Mouse (Mus musculus): ENCODE results near the gene Zfp422. TPM values are rescaled to one million over a fixed set of nuclear protein-coding genes. Genes with fewer than 3 reads are reported as not detected.

Zfp422 gene
- polyA plus RNA-seq, 1 experiment from 2014 or later = 181 TPM

- WGBS = 80% methylated on average over 4 of the region's 4 CpGs
- H3K4me1 ChIP-seq (ENCODE audit: insufficient read depth) = no peaks in the 10 kb centered on the region
Measured at GRCm38 (mm10) chr6:116671768-116672167, 43.0 kb upstream of the Zfp422 start.

DNA sequence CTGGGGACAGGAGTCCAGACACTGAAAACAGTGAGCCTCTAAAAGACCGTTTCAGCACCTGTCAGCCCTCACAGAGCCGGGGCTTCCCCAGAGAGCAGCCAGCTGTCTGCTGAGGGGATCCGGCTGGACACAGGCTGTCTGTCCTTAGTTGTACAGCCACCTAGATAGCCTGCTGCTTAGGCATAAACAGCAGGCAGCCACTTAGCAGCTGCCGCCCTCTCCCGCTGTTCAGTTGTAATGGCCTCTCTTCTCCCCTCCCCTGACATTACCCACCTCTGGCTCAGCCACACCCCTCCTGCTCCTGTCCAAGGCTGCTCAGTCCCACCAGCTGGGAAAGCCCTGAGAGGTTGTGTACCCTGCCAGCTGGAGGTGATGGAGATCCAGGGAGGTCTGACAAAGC, 42.2 kb upstream of the Zfp422 start:
- Histone ChIP-seq H3K9ac (no peak overlapping the region), H3K4me2 (no peak overlapping the region), H3K27me3 (ENCODE audit: insufficient read depth, low read length) (peaks cover 6% of the 10 kb centered on the region; the same call in 1 of the 2 replicates), H3K9me3 (ENCODE audit: low read depth, low read length) (no peaks in the 10 kb centered on the region), H3K4me3 (ENCODE audit: low read depth, low read length) (no peak overlapping the region), H3K4me1 (ENCODE audit: insufficient read depth) (no peaks in the 10 kb centered on the region), H3K36me3 (ENCODE audit: insufficient read depth) (no peaks in the 10 kb centered on the region), H3K27ac (ENCODE audit: low read depth) (no peak overlapping the region)
- 14% methylated on average over 5 of the region's 5 CpGs for WGBS
- TF ChIP-seq CTCF (IDR thresholded peaks at IDR 0.05; ENCODE audit: low read depth) = no peak
- peak; percentile 35 for DNase-seq
- peak; percentile 15; the same call in 1 of the 2 replicates for ATAC-seq (ENCODE audit: insufficient read depth)

More at GRCm38 (mm10) chr6:116671768-116672167, 43.0 kb upstream of the Zfp422 start:
- H3K4me3 ChIP-seq (ENCODE audit: low read depth, low read length) = no peak overlapping the region
- no peak overlapping the region for H3K9ac ChIP-seq
- no peaks in the 10 kb centered on the region for H3K36me3 ChIP-seq (ENCODE audit: insufficient read depth)
- TF ChIP-seq CTCF (IDR thresholded peaks at IDR 0.05; ENCODE audit: low read depth) = no peak
- H3K27ac ChIP-seq (ENCODE audit: low read depth) = no peak overlapping the region
- DNase-seq (no peak), ATAC-seq (ENCODE audit: insufficient read depth) (no peak)
- H3K9me3 ChIP-seq (ENCODE audit: low read depth, low read length) = no peaks in the 10 kb centered on the region
- no peak overlapping the region for H3K4me2 ChIP-seq
- peaks cover 6% of the 10 kb centered on the region; the same call in 1 of the 2 replicates for H3K27me3 ChIP-seq (ENCODE audit: insufficient read depth, low read length)

DNA sequence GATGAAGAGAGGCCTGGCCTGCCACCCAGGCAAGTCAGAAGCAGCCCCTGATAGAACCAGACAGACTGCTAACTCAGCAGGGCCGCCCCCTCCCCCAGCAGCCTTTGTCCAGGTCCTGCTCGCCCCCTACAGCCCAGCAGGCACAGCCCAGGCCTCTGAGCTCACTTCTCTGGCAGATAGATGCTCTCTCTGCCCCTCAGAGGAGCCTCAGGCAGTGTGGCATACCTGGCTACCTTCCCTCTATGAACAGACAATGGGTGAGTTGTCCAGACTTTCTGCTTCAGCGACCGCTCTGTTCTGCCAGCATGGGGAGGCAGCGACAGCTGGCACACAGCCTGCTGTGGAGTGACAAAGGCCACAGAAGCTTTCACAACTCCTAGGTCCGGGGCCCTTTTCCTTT, 41.3 kb upstream of the Zfp422 start:
- 41% methylated on average over 6 of the region's 6 CpGs for WGBS
- Histone ChIP-seq H3K36me3 (ENCODE audit: insufficient read depth) (no peaks in the 10 kb centered on the region), H3K27ac (ENCODE audit: low read depth) (no peak overlapping the region), H3K9ac (no peak overlapping the region), H3K4me2 (no peak overlapping the region), H3K27me3 (ENCODE audit: insufficient read depth, low read length) (peaks cover 6% of the 10 kb centered on the region; the same call in 1 of the 2 replicates), H3K9me3 (ENCODE audit: low read depth, low read length) (no peaks in the 10 kb centered on the region), H3K4me1 (ENCODE audit: insufficient read depth) (no peaks in the 10 kb centered on the region), H3K4me3 (ENCODE audit: low read depth, low read length) (no peak overlapping the region)
- no peak for DNase-seq
- TF ChIP-seq CTCF (IDR thresholded peaks at IDR 0.05; ENCODE audit: low read depth) = no peak
- no peak for ATAC-seq (ENCODE audit: insufficient read depth)

DNA sequence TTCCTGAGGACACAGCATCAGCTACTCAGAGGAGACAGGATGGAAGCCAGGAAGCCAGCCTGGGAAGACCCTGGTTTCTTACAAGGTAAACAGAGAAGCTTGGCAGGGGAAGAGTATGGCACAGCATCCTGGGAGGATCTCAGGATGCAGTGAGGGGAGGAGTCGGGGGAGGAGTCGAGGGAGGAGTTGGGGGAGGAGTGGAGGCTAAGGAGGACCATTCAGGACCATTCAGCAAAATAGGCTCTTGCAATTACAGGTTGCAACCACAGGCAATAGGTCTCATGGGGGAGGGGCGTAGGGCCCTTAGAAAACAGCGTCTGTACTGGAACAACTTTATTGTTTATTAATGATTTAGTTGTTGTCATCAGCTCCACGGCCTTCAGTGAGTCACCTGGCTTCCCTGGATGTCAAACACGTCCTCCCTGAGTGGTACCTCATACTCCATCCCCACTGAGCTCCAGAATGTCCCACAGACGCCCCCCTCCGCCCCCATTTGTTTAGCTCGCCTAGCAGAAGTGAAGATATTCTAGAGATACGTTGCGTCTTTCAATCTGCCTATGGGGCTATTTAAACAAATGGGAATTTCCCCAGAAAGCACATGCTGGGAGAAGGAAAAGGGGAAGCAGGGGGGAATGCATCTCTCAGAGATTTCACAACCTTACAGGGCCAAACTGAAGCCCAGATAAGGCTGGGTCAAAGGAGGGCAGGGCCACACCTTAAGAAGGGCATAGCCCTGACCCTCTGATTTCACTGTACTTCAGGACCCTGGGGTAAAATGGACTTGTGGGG, 40.1 kb upstream of the Zfp422 start:
- Histone ChIP-seq H3K27ac (ENCODE audit: low read depth) (no peak overlapping the region), H3K4me2 (no peak overlapping the region), H3K9me3 (ENCODE audit: low read depth, low read length) (no peaks in the 10 kb centered on the region), H3K4me1 (ENCODE audit: insufficient read depth) (no peaks in the 10 kb centered on the region), H3K4me3 (ENCODE audit: low read depth, low read length) (no peak overlapping the region), H3K36me3 (ENCODE audit: insufficient read depth) (no peaks in the 10 kb centered on the region), H3K9ac (no peak overlapping the region), H3K27me3 (ENCODE audit: insufficient read depth, low read length) (peaks cover 6% of the 10 kb centered on the region; the same call in 1 of the 2 replicates)
- ATAC-seq (ENCODE audit: insufficient read depth) (no peak), DNase-seq (no peak)
- no peak for TF ChIP-seq CTCF (IDR thresholded peaks at IDR 0.05; ENCODE audit: low read depth)
- WGBS = 42% methylated on average over 11 of the region's 11 CpGs

DNA sequence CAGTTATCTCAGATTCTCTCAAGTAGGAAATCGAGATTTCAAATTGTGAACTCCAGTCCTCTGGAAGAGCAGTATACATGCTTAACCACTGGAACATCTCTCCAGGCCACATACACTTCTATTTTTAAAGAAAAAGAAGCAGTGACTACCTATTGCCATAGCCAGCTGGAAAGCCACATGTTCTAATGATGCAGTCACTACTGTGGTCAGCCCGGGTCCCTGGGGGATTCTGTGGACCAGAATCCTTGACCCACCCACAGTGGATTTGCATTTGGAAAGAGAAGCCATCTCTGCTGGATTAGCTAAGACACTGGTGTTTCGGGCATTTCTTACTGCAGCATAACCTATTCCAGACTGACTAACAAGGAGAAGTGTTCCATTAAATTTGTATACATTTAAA, 38.6 kb upstream of the Zfp422 start:
- ATAC-seq (ENCODE audit: insufficient read depth) = no peak
- Histone ChIP-seq H3K9me3 (ENCODE audit: low read depth, low read length) (no peaks in the 10 kb centered on the region), H3K36me3 (ENCODE audit: insufficient read depth) (no peaks in the 10 kb centered on the region), H3K27ac (ENCODE audit: low read depth) (no peak overlapping the region), H3K4me3 (ENCODE audit: low read depth, low read length) (no peak overlapping the region), H3K27me3 (ENCODE audit: insufficient read depth, low read length) (0 out of 2 replicates have a peak, but pooled peaks cover under 1% of the 10 kb centered on the region), H3K4me2 (no peak overlapping the region), H3K9ac (no peak overlapping the region), H3K4me1 (ENCODE audit: insufficient read depth) (no peaks in the 10 kb centered on the region)
- DNase-seq = no peak
- no peak for TF ChIP-seq CTCF (IDR thresholded peaks at IDR 0.05; ENCODE audit: low read depth)
- 67% methylated on average over 3 of the region's 3 CpGs for WGBS

DNA sequence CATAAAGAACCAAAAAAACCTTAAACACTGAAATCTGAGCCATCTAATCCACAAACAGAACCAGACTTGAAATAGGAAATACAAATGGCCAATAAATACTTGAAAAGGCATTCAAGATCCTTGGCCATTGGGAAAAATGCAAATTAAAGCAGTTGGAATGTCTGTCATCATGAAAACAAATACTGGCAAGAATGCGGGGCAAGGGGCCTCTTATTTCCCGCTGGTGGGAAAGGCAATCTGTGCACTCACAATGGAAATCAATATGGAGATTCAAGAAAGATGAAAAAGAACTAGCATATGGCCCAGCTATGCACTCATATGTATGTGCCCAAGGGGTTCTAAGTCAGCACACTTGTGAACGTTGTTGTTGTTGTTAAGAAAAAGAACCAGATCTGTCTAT, 38.1 kb upstream of the Zfp422 start:
- ATAC-seq (ENCODE audit: insufficient read depth) = no peak
- no peak for TF ChIP-seq CTCF (IDR thresholded peaks at IDR 0.05; ENCODE audit: low read depth)

GRCm38 (mm10) chr6:116666085-116666750, 37.4 kb upstream of the Zfp422 start:
- 83% methylated on average over 12 of the region's 12 CpGs for WGBS
- Histone ChIP-seq H3K9ac (no peak overlapping the region), H3K27ac (ENCODE audit: low read depth) (no peak overlapping the region), H3K4me1 (ENCODE audit: insufficient read depth) (no peaks in the 10 kb centered on the region), H3K4me2 (no peak overlapping the region), H3K27me3 (ENCODE audit: insufficient read depth, low read length) (no peaks in the 10 kb centered on the region), H3K36me3 (ENCODE audit: insufficient read depth) (no peaks in the 10 kb centered on the region), H3K9me3 (ENCODE audit: low read depth, low read length) (no peaks in the 10 kb centered on the region), H3K4me3 (ENCODE audit: low read depth, low read length) (no peak overlapping the region)
- no peak for ATAC-seq (ENCODE audit: insufficient read depth)
- no peak for TF ChIP-seq CTCF (IDR thresholded peaks at IDR 0.05; ENCODE audit: low read depth)
- DNase-seq = no peak

More for the DNA sequence above, 38.1 kb upstream of the Zfp422 start:
- H3K27me3 ChIP-seq (ENCODE audit: insufficient read depth, low read length) = no peaks in the 10 kb centered on the region
- H3K4me1 ChIP-seq (ENCODE audit: insufficient read depth) = no peaks in the 10 kb centered on the region
- H3K4me3 ChIP-seq (ENCODE audit: low read depth, low read length) = no peak overlapping the region
- no peak overlapping the region for H3K9ac ChIP-seq
- H3K27ac ChIP-seq (ENCODE audit: low read depth) = no peak overlapping the region
- H3K36me3 ChIP-seq (ENCODE audit: insufficient read depth) = no peaks in the 10 kb centered on the region
- 67% methylated on average over 3 of the region's 3 CpGs for WGBS
- no peak for DNase-seq
- no peak overlapping the region for H3K4me2 ChIP-seq
- no peaks in the 10 kb centered on the region for H3K9me3 ChIP-seq (ENCODE audit: low read depth, low read length)

Measured in lung, embryonic 14.5 days (tissue).